19 mouse cellular contexts compared by ENCODE assay signal in genomic region chr4:4948956-4949355, GRCm38 (mm10).
DNase-seq lines count a peak whose midpoint lies in the region; ATAC-seq and TF ChIP-seq lines count a peak whose summit lies in the region.
"Had no signal": no experiment of that assay in that cellular context is flagged by ENCODE, and none has a peak within 500 bp of the region (broad histone marks: within the 10 kb centered on the region; RNA-seq: fewer than 3 reads in every experiment).

No protein-coding gene starts in this region.

- no peak overlapping the region for H3K4me2 ChIP-seq in stomach, postnatal 0 days (replicated peaks; ENCODE audit: low read depth)
- H3K4me2 ChIP-seq in hindbrain, embryonic 14.5 days (replicated peaks) = no peak overlapping the region
- H3K4me2 ChIP-seq: embryonic facial prominence, embryonic 12.5 days; liver, embryonic 13.5 days; neural tube, embryonic 13.5 days had no signal

- no peak for ATAC-seq in stomach, postnatal 0 days (ENCODE audit: low FRiP score, low TSS enrichment)
- no peak for ATAC-seq in hindbrain, embryonic 14.5 days (ENCODE audit: low FRiP score)
- ATAC-seq: CD4-positive, CD25-positive, alpha-beta regulatory T cell, adult 4 months had no signal

- peak; percentile 2 for DNase-seq in layer of hippocampus, adult 9-10 months (ENCODE audit: low spot score)
- DNase-seq in layer of hippocampus, postnatal 10 days (ENCODE audit: low spot score in 2 of 2) = no peak
- DNase-seq in Muller cell, postnatal 12 days (ENCODE audit: inconsistent ontology term) = peak; percentile 22
- peak; percentile 59 for DNase-seq in brain, embryonic 14.5 days (ENCODE audit: low read depth)
- peak; percentile 10 to 62 for DNase-seq in left cerebral cortex, postnatal 25 days (ENCODE audit: low spot score in 2 of 2)
- no peak for DNase-seq in stomach, postnatal 0 days (ENCODE audit: low spot score)
- DNase-seq in hindbrain, embryonic 14.5 days (ENCODE audit: low spot score) = no peak
- DNase-seq: adrenal gland, postnatal 10 days; cerebellum, postnatal 14 days; gastrocnemius, postnatal 14 days; heart, postnatal 14 days; kidney, adult 8-10 months; kidney, postnatal 36 days; liver, embryonic 13.5 days had no signal

- H3K36me3 ChIP-seq in stomach, postnatal 0 days (ENCODE audit: control insufficient read depth, insufficient read depth, low read length) = no peaks in the 10 kb centered on the region
- H3K36me3 ChIP-seq in hindbrain, embryonic 14.5 days (replicated peaks; ENCODE audit: control insufficient read depth, insufficient read depth) = no peaks in the 10 kb centered on the region
- H3K36me3 ChIP-seq: embryonic facial prominence, embryonic 12.5 days; heart, embryonic 10.5 days; limb, embryonic 10.5 days; liver, embryonic 13.5 days; neural tube, embryonic 13.5 days had no signal

- no peaks in the 10 kb centered on the region for H3K27me3 ChIP-seq in stomach, postnatal 0 days (ENCODE audit: control insufficient read depth, insufficient read depth, low read length)
- H3K27me3 ChIP-seq in hindbrain, embryonic 14.5 days (ENCODE audit: control insufficient read depth, insufficient read depth, low read length) = no peaks in the 10 kb centered on the region
- H3K27me3 ChIP-seq: embryonic facial prominence, embryonic 12.5 days; liver, embryonic 13.5 days; neural tube, embryonic 13.5 days had no signal

- no peak overlapping the region for H3K4me3 ChIP-seq in stomach, postnatal 0 days (ENCODE audit: low read depth, low read length)
- H3K4me3 ChIP-seq in hindbrain, embryonic 14.5 days (replicated peaks; ENCODE audit: low read length) = no peak overlapping the region
- H3K4me3 ChIP-seq: embryonic facial prominence, embryonic 12.5 days; heart, embryonic 10.5 days; limb, embryonic 10.5 days; liver, embryonic 13.5 days; neural tube, embryonic 13.5 days had no signal

- H3K9me3 ChIP-seq in stomach, postnatal 0 days (ENCODE audit: control insufficient read depth, low read length) = no peaks in the 10 kb centered on the region
- H3K9me3 ChIP-seq in hindbrain, embryonic 14.5 days (ENCODE audit: control insufficient read depth, low read length) = no peaks in the 10 kb centered on the region
- H3K9me3 ChIP-seq: embryonic facial prominence, embryonic 12.5 days; heart, embryonic 10.5 days; limb, embryonic 10.5 days; liver, embryonic 13.5 days; neural tube, embryonic 13.5 days had no signal

- no peak overlapping the region for H3K9ac ChIP-seq in stomach, postnatal 0 days (ENCODE audit: low read length)
- no peak overlapping the region for H3K9ac ChIP-seq in hindbrain, embryonic 14.5 days
- H3K9ac ChIP-seq: embryonic facial prominence, embryonic 12.5 days; liver, embryonic 13.5 days; neural tube, embryonic 13.5 days had no signal

- H3K27ac ChIP-seq in stomach, postnatal 0 days (replicated peaks) = no peak overlapping the region
- no peak overlapping the region for H3K27ac ChIP-seq in hindbrain, embryonic 14.5 days
- H3K27ac ChIP-seq: embryonic facial prominence, embryonic 12.5 days; heart, embryonic 10.5 days; limb, embryonic 10.5 days; liver, embryonic 13.5 days; neural tube, embryonic 13.5 days had no signal

- TF ChIP-seq EP300 in stomach, postnatal 0 days (optimal IDR thresholded peaks at IDR 0.05) = no peak

- 44% methylated on average over 1 of the region's 1 CpGs for WGBS in stomach, postnatal 0 days
- WGBS in hindbrain, embryonic 14.5 days = 53% methylated on average over 1 of the region's 1 CpGs

- intact Hi-C loops in left cerebral cortex, postnatal 25 days (cut with DNase I) = no loop called here

- H3K4me1 ChIP-seq in stomach, postnatal 0 days (replicated peaks; ENCODE audit: control insufficient read depth, insufficient read depth) = no peaks in the 10 kb centered on the region
- no peaks in the 10 kb centered on the region for H3K4me1 ChIP-seq in hindbrain, embryonic 14.5 days (replicated peaks; ENCODE audit: control insufficient read depth, insufficient read depth, low read length)
- H3K4me1 ChIP-seq: embryonic facial prominence, embryonic 12.5 days; heart, embryonic 10.5 days; liver, embryonic 13.5 days; neural tube, embryonic 13.5 days had no signal

- TF ChIP-seq CTCF in brain, embryonic 14.5 days (IDR thresholded peaks at IDR 0.05; ENCODE audit: borderline replicate concordance, extremely low read depth, insufficient read depth, insufficient read length) = no peak
- TF ChIP-seq CTCF in stomach, postnatal 0 days (IDR thresholded peaks at IDR 0.05; ENCODE audit: low read depth) = no peak

- TF ChIP-seq POLR2A in brain, embryonic 14.5 days (IDR thresholded peaks at IDR 0.05; ENCODE audit: borderline replicate concordance, extremely low read depth, insufficient read depth, insufficient read length, poor library complexity, severe bottlenecking) = no peak

Comparison
In these comparisons a context has a peak if more than half of its experiments do, and no peak if none do; other contexts are left out.
1. DNase-seq: peak in layer of hippocampus, adult 9-10 months (single experiment), Muller cell, postnatal 12 days (single experiment), brain, embryonic 14.5 days (single experiment) and left cerebral cortex, postnatal 25 days (2 of 2); none in layer of hippocampus, postnatal 10 days (0 of 2), stomach, postnatal 0 days (single experiment) and hindbrain, embryonic 14.5 days (single experiment).